Mouse (Mus musculus): ENCODE results near the gene Herc1.

Gene Herc1

DNA sequence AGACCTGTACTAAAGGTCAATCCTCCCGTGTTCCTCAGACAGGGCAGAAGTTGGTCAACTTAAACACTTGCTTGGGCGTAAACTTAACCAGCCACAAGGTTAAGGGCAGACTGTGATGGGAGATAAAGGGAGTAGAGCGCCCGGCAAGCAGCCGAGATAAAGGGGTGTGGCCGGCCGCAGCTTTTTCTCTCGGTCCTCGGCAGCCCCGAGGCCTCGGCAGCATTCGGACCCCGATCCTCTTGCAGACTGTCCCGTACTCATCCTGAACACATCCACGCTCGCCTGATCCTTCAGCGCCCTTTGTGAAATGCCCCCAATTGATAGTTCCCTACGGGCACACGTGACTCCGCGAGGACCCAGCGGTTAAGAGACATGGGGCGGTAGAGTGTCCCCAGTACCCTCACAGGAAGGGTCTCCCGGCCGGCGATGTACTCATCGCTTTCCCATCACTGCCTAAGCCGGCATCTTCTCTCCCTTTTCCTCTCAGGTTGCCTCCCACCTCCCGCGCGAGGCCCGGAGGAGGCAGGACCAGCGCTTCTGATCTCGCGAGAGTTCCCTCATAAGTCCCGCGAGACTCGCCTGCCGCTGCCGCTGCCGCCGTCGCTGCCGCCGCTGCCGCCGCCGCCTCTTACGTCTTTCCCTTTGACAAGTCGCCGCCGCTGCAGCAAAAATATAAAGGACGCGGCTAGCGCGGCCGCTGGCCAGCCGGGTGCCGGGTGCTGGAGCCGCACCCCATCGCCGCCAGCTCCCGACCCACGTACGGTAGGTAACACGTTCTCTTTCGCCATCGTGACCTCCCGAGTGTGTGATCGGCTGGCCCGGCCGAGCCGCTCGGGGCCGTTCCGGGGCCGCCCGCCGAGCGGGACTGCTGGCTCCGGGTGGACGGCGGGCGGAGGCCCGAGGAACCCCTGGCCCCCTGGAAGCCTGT lies at the start of gene Herc1:
Gene Herc1 (plus strand): TSS at position 591 of the 928 bp plus-strand sequence.
- peak; percentile 95 to 97 for DNase-seq

DNA sequence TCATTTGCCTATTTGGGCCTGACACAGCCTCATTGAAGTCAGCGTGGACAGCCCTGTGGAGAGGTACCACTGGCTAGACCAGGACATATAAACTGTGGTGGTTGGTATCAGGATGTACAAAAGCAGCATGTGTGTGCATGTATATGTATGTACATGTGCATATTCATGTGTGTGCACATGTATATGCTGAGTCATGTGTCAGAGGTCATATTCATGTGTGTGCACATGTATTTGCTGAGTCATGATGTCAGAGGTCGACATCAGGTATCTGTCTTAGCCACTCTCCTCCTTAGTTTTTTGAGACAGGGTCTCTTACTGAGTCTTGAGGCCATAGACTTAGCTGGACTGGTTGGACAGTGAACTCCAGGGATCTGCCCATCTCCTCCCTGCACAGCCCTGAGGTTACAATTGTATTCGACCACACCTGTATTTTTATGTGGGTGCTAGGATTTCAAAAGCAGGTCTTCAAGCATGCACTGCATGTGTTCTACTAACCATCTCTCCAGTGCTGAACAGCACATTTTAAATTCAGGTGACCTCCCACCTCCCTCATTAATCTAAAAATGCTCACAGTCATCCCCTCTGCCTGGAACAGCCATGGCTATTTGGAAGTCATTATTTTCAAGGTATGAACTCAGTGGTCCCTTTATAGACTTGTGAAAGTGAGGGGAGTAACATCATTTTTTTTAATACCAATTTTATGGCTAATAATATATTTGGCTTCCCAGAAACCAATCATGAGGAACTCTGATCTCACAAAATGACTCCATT lies 45.7 kb upstream of the Herc1 start:
- DNase-seq: no peak

DNA sequence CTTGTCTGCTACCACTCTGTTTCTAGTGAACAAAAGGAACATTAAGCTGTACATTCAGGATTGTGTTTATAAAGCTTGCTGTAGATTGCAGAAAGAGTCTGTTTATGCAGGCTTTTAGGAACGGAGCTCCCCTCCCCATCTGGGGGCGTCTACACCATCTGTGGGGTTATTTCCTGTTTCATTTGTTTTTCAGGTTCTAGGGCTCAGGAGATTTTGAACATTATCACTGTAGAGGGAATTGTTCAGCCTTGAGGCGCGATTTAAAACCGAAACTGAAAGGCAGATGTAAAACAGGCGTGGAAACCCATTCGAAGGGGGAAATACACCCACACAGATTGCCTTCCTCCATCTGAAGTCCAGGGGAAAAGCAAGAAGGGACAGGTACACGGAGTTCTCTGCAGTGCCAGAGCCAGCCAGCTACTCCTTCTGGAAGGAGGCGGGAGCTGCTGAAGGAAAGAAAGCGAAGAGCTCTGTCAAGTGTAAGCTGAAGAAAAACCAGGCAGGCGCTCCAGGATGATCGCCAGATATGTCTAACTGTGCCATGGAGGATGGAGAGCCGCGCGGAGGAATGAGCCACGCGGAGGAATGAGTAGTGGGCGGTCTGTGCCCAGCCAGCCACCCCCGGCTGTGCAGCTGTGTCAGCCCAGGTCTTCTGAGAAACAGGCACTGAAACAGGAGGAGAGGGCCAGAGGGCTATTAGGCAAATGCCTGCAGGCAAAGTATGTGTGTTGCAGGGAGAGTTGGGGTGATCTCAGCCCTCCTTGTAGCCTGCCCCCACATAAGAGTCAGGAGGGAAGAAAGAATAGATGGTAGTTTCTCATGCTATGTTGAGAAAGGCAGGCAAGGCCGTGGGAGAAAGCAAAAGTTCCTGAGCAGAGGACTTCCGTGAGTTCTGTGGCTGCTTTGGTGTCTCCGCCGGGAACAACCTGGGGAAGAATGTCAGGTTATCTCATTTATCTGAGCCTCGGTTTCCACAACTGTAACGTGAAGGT lies 44.8 kb upstream of the Herc1 start:
- peak; percentile 23 to 35 for DNase-seq

DNA sequence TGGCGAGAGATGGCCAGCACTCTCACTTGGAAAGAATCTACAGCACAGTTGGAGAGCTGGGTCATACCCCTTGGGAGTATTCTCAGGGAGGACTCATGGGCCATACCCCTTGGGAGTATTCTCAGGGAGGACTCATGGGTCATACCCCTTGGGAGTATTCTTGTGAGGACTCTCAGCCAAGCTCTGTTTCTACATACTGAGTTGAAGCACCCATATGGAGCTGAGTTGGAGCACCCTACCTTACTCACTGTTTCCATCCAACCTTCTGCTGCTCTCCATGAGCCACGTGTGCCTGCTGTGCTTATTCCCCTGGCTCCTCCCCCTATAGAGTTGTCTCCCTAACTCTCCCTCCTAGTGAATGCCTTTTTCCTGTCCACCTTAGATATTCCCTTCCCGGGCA lies 43.8 kb upstream of the Herc1 start:
- DNase-seq: no peak

DNA sequence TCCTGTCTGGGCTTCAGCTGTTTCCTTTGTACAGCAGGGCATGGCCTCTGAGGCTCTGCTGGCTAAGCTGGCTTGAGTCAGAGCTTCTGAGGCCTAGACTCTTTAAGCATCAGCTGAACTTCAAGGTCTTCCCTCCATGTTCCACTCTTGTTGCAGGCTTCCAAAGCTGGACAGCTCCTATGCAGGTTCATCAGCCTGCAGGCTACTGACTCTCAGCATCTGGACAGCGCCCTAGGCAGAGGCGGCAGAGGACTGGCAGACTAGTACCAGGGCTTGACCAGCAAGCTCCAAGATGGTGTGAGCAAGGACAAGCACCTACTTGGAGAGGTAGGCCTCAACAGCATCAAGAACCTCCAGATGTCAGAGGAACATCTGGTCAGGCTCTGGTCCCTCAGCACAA lies 42.9 kb upstream of the Herc1 start:
- DNase-seq: peak in 1 of 2 experiments; percentile 17

DNA sequence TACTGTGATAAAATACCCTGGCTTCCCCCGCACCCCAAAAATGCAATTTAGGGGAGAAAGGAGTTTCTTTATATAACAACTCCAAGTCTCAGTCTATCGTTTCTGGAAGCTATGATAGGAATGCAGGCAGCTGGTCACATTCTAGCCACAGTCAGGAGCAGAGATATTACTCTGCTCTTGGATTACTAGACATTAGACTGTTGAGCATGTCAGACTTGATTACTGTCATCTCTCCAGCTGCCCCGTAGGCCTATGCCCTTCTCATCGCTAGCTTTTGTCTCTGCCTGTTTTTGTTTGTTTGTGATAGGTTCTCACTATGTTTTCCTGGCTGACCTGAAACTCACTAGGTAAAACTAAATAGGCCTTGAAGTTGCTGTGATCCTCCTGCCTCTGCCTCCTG lies 41.5 kb upstream of the Herc1 start:
- no peak for DNase-seq

DNA sequence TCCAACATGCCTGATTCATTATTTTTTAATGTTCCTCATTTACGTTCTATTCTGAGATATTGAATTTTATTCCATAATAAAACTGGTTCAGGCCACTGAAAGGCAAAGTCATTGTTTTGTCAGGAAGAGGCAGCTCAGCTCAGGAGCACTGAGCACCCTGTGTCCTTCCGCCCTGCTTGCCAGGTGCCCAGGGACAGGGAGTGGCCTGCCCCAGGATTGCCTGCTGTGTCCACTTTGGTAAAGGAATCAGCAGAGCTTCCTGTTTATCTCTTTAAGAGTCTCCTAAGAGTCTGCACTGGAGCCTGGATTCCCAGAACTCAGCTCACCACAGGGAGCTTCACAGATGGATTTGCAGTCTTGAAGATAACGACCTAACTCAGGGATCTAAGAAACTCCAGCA lies 38.8 kb upstream of the Herc1 start:
- DNase-seq: peak in 1 of 2 experiments; percentile 24

DNA sequence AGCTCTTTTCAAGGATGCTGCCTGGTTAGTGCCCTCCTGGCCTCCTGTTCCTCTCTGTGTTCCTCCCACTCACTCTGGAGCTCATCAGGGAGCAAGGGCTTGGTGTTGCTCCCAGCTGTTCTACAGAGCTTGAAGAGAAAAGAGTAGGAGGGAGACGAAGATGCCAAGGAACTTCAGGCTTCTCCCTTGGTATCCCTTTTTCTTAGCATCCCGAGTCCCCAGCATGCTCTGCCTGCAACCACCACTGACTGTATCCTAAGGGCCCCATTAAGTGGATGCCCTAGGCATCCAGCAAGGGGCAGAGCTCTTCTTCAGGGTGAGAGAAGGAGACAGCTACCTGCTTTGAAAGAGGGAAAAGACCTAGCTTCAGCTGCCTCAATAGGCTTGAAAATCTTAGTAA lies 33.6 kb upstream of the Herc1 start:
- no peak for DNase-seq

DNA sequence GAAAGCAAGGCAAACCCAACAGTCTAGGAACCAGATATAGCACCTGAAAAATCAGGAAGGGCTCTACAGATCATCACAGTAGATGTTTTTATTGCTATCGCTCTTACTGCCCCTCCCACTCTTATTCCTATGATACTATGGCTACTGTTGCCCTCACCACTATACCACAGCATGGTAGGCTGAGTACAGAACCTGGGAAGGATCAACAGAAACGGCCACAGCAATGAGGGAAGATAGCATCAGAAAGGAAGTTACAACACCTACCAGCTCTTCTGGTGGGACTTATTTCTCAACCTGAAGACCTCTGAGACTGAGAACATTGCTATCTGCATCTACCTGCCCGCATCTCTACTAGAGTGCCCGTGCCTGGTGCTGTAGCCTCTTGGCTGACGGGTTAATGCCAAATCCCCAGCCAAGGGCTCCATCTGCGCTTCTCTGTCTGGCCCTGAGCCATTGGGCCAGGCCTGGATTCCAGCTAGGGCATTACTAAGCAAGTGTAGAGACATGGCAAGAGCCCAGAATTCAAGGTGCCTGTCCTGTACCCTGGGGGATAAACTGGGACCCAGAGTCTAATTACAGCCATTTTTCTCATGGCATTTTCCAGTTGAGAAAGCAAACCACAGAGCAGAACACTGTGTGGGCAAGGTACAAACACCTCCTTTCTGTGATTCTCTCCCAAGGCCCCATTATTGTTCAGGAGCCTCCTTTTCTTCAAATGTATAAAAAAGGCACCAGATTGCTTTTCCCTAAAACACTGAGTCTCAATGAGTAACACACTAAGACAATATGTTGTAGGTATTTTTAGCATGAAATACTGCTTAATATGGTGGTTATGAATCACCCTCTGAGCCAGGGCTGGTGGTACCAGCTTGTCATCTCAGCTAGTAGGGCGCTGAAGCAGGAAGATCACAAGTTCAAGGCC lies 28.0 kb upstream of the Herc1 start:
- no peak for DNase-seq

DNA sequence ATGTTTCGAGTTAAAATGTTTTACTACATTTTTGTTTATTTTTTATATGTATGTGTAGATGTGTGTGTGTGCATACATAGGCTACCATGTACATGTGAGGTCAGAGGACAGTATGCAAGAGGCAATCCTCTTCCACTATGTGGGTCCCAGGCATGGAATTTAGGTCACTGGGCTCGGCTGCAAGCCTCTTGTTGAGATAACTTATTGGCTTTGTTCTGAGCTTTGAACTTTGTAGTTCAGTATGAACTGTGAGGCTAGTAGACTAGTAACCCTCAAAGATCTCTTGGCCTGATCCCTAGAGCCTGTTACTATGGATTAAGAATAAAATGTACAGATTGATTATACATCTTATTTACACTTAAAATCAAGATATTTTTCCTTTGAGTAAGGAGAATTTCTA lies 23.4 kb upstream of the Herc1 start:
- no peak for DNase-seq

DNA sequence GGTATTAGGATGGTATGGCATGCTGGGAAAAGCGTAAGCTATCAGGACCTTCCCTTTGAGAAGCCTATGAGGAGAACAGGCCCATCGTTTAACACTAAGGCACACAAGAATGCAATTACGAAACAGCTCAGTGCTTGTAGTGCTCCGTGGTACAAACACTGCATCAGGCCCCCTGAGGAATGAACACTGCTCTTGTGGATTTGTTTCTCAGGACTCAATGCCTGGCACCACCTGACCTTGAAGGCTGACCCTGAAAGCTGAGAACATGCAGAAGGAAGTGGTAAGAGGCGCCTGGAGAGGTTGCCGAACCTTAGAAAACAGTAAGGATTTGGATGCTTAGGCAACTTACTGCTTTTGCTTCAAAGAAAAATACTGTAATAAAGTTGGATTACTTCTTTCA lies 20.8 kb upstream of the Herc1 start:
- DNase-seq: peak; percentile 21 to 53

DNA sequence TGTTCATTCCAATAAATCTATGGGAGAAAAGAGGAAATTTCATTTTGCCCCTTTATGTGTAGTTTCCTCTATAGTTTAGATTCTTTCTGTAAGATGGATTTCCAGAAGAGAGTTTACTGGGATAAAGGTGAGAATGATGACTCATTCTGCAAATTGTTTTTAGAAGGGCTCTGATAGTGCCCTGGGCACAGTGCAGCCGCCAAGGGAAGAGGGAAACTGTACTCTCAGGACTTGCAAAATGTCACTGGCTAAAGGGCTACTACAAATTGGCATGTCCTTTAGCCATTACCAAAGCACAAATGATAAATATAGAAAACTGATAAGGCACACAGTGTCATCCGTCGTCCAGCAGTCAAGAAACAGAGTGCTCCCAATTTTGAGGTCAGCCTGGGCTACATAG lies 19.8 kb upstream of the Herc1 start:
- no peak for DNase-seq

DNA sequence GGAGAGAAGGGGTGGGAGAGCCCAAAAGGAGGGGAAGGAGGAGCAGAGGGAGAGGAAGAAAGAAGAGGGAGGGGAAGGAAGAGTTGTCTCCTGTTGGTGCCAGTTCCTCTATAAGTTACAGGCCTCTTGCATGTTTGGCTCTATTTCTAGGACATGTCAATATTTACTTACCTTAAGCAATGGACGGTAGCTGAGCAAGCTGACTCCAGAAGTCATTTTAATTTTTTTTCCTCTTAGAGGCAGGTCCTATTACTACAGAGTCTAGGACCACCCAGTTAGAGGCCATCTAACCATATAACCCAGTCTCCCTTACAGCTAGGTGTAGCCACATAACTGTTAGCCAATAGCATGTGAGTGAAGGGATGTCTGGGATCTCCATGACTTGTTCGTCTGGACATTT lies 18.7 kb upstream of the Herc1 start:
- DNase-seq: no peak

DNA sequence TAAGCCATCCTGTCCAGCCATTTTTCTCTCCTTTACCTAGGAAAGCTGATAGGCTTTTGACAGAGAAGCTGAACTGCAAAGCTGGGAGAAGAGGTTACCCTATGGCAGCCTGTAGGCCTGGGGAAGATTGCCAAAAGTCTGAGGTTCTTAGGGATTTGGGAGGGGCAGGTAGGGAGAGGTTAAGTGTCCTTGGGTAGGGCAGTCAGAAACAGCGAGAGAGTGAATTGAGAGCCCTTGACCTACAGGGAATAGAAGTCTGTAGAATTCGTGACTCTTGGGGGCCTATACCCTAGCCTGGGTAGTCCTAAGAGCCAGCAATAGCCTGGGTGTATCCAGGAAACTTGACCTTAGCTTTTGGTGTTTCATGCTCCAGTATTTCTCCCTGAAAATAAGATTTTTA lies 17.9 kb upstream of the Herc1 start:
- peak in 1 of 2 experiments; percentile 33 for DNase-seq

DNA sequence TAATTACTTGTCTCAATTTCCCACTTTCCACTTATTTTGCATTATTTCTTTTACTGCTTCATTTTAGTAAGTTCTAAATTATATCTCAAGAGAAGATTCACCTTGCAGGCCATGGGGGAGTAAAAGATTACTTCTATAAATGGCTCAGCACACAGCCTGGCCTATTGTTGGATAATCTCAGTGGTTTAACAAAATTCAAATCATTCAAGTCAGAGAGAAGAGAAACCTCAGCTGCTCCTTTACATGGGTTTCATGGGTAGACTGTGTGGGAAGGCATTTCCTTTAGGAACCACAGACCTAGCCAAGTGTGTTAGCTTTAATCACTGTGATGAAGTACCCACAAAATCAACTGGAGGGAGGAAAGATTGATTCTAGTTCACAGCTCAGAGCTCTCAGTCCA lies 13.0 kb upstream of the Herc1 start:
- no peak for DNase-seq

DNA sequence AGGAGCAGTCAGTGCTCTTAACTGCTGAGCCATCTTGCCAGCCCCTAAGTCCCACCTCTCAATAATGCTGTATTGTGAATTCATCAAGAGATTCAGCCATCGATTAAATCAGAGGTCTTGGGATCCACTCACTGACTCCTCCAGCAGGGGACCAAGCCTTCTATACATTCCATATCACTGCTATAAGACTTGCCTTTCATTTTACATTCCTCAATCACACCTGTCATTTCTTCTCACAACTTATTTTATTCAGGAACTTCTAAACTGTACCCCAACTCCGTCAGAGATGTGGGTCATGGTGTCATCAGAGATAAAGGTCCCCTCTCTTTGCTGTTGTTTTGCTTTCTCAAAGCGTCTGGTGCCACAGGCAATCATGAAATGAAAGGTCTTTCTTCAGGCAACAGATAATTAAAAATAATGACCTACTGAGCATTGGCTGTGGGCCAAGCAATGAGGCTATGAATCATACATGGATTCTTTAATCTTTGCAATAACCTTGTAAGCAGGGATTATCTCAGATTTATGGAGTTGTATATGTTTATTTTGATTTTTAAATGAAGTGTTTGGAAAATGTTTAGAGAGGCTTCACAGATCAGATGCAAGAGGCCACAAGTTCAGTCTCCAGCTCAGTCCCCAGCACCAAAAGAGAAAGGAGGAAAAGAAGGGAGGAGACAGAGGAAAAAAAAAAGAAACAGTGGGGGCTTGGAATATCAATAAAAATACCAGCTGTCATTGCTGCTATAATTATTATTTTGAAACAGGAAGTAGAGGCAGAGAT lies 12.1 kb upstream of the Herc1 start:
- no peak for DNase-seq

DNA sequence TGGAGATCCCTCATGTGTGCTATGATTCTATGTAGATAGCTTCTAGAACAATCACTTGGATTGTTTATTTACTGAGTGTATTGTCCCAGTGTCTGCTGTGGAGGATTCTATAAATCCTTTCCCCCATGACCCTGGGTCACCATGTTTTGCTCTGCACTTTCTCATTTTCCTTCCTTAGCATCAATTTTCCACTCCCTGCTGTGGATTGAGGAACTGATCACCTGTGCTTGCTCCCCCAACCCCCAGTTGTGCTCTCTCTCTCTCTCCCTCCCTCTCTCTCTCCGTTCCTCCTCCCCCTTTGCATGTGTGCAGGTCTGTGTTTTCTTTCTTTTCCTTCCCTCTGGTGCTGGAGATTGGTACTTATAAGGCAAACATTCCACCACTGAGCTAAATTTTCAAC lies 10.5 kb upstream of the Herc1 start:
- no peak for DNase-seq

DNA sequence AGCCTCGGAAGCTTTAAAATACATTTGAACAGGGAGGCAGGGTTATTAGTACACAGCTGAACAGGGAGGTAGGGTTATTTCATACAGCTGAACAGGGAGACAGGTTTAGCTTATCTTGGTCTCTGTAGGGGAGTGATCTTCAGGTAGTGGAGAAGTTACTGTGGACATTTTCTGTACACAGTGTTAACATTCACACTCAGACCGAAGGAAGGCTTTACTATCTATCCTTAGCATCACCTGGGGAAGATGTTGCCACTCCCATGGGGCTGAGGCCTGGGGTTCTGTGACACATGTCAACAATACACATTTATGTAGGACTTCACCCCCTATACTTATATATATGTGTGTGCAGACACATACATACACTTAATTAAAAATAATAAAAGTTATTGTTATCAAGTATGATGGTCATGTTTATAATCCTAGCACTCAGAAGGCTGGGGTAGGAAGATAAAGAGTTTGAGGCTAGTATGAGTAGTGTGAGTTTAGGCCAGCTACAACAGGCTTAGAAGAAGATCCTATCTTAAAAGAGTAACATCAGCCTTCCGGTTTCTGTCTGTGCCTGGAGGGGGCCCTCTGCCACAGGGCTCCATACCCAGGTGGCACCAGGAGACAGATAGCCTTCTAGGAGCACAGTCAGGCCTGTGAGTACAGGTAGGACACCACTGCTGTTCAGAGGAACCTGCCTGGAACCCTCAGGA lies 9.7 kb upstream of the Herc1 start:
- no peak for DNase-seq

DNA sequence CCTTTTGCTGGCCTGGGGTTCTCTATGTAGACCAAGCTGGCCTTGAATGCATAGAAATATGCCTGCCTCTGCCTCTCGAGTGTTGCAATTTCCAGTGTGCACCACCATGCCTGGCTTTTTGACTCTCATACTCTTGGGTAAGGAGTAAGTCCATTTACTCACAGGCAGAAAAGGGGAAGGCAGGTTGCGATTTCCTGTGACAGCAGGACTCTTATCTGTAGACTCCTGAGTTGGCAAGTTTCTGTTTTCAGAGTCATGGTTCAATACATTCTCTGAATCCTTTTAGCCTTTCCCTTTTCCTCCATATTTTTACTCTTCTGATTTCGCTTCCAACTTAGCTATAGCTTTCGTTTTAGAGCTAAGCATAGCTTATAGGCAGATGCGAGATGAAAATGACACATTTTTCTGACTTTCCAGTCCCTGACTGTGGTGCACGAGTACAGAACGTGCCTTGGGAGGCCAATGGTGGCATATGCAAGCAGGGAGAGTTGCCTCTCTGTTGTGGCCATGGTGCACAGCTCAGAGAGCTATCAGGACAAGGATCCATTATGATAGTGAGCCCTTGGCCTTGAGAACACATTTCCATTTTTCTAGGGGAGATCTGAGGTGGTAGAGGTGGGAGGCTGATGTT lies 2.7 kb upstream of the Herc1 start:
- no peak for DNase-seq

All from lung, adult 18-20 months (tissue).